Mouse (Mus musculus): ENCODE data around the gene Kat2a.

The Kat2a gene

GRCm38 (mm10) chr11:100711783-100712615, at the start of gene Kat2a:
Kat2a (minus strand) TSS chr11:100712465.
- peak; percentile 50 to 70 for DNase-seq (ENCODE audit: low spot score in 2 of 2)

- DNase-seq (ENCODE audit: low spot score in 2 of 2): peak; percentile 58 to 80
These were observed 49.3 kb upstream of the Kat2a start for GRCm38 (mm10) chr11:100761547-100762045.

- peak; percentile 66 to 68 for DNase-seq (ENCODE audit: low spot score in 2 of 2)
These were observed 47.5 kb upstream of the Kat2a start, which contains the start of gene Kcnh4 for GRCm38 (mm10) chr11:100759611-100760233. Kcnh4 (minus strand) TSS chr11:100759942.

- DNase-seq (ENCODE audit: low spot score in 2 of 2): peak in 1 of 2 experiments; percentile 42
These were observed 46.7 kb upstream of the Kat2a start for GRCm38 (mm10) chr11:100758707-100759610.

- DNase-seq (ENCODE audit: low spot score in 2 of 2): no peak
These were observed 45.3 kb upstream of the Kat2a start for GRCm38 (mm10) chr11:100757566-100757965.

GRCm38 (mm10) chr11:100756476-100756875, 44.2 kb upstream of the Kat2a start:
- DNase-seq (ENCODE audit: low spot score in 2 of 2): no peak

GRCm38 (mm10) chr11:100754693-100755057, 42.4 kb upstream of the Kat2a start:
- DNase-seq (ENCODE audit: low spot score in 2 of 2): no peak

- DNase-seq (ENCODE audit: low spot score in 2 of 2): no peak
These were observed 41.9 kb upstream of the Kat2a start for GRCm38 (mm10) chr11:100754021-100754692.

- no peak for DNase-seq (ENCODE audit: low spot score in 2 of 2)
These were observed 40.0 kb upstream of the Kat2a start for GRCm38 (mm10) chr11:100752294-100752693.

- DNase-seq (ENCODE audit: low spot score in 2 of 2): no peak
These were observed 37.9 kb upstream of the Kat2a start for GRCm38 (mm10) chr11:100750127-100750526.

GRCm38 (mm10) chr11:100749469-100749868, 37.2 kb upstream of the Kat2a start:
- no peak for DNase-seq (ENCODE audit: low spot score in 2 of 2)

- DNase-seq (ENCODE audit: low spot score in 2 of 2): no peak
These were observed 36.4 kb upstream of the Kat2a start for GRCm38 (mm10) chr11:100748620-100749019.

- DNase-seq (ENCODE audit: low spot score in 2 of 2): no peak
These were observed 34.8 kb upstream of the Kat2a start for GRCm38 (mm10) chr11:100747114-100747513.

GRCm38 (mm10) chr11:100746546-100746945, 34.3 kb upstream of the Kat2a start:
- no peak for DNase-seq (ENCODE audit: low spot score in 2 of 2)

GRCm38 (mm10) chr11:100745085-100745484, 32.8 kb upstream of the Kat2a start:
- peak in 1 of 2 experiments; percentile 67 for DNase-seq (ENCODE audit: low spot score in 2 of 2)

GRCm38 (mm10) chr11:100741348-100741747, 29.1 kb upstream of the Kat2a start:
- no peak for DNase-seq (ENCODE audit: low spot score in 2 of 2)

GRCm38 (mm10) chr11:100738749-100739148, 26.5 kb upstream of the Kat2a start:
- DNase-seq (ENCODE audit: low spot score in 2 of 2): no peak

GRCm38 (mm10) chr11:100738066-100738604, 25.9 kb upstream of the Kat2a start, which contains the start of gene Rab5c:
Rab5c (minus strand) TSS chr11:100738215.
- peak; percentile 96 to 98 for DNase-seq (ENCODE audit: low spot score in 2 of 2)

- DNase-seq (ENCODE audit: low spot score in 2 of 2): no peak
These were observed 25.0 kb upstream of the Kat2a start for GRCm38 (mm10) chr11:100737105-100737733.

GRCm38 (mm10) chr11:100736746-100737080, 24.4 kb upstream of the Kat2a start:
- DNase-seq (ENCODE audit: low spot score in 2 of 2): no peak

All from thymus, postnatal 10 days (tissue).